Mouse (Mus musculus) midbrain, embryonic 16.5 days (tissue): ENCODE measurements around the gene Tceal7. TPM values are rescaled to one million over a fixed set of nuclear protein-coding genes. Genes with fewer than 3 reads are reported as not detected.

Experiments
- ATAC-seq: fragments of 200-750 bp; cut with Nextera tagmentation; 2 replicates; pipeline ENCODE4 v1.8.0; 2017; ENCODE audit warnings: moderate TSS enrichment
- H3K27ac ChIP-seq: fragments of 300-500 bp; sonication (generic); 2 replicates; pipeline ENCODE4 v1.5.1; 2014; ENCODE audit warnings: mild to moderate bottlenecking, low read length, mixed read lengths
- H3K27me3 ChIP-seq: fragments of 300-500 bp; sonication (generic); 2 replicates; pipeline ENCODE4 v1.6.1; 2014; ENCODE audit warnings: low read depth, low read length, mixed read lengths; ENCODE audit not compliant: control insufficient read depth, insufficient read depth
- H3K36me3 ChIP-seq: fragments of 300-500 bp; sonication (generic); 2 replicates; pipeline ENCODE4 v1.6.1; 2014; ENCODE audit warnings: mild to moderate bottlenecking, low read length, moderate library complexity, mixed read lengths; ENCODE audit not compliant: control insufficient read depth, insufficient read depth
- H3K4me1 ChIP-seq: fragments of 300-500 bp; sonication (generic); 2 replicates; pipeline ENCODE4 v1.6.1; 2014; ENCODE audit warnings: mild to moderate bottlenecking, low read length, mixed read lengths; ENCODE audit not compliant: control insufficient read depth, insufficient read depth
- H3K4me2 ChIP-seq: fragments of 300-500 bp; sonication (generic); 2 replicates; pipeline ENCODE4 v1.6.1; 2014; ENCODE audit warnings: mild to moderate bottlenecking, low read length, mixed read lengths
- H3K4me3 ChIP-seq: fragments of 300-500 bp; sonication (generic); 2 replicates; pipeline ENCODE4 v1.5.1; 2014; ENCODE audit warnings: low read depth, mild to moderate bottlenecking, low read length, moderate library complexity, mixed read lengths
- H3K9ac ChIP-seq: fragments of 300-500 bp; sonication (generic); 2 replicates; pipeline ENCODE4 v1.6.1; 2014; ENCODE audit warnings: low read depth, low read length, mixed read lengths
- H3K9me3 ChIP-seq: fragments of 300-500 bp; sonication (generic); replicated peaks from 2 replicates; pipeline ENCODE4 v1.6.1; 2014; ENCODE audit warnings: mild to moderate bottlenecking, low read length, mixed read lengths; ENCODE audit not compliant: control insufficient read depth, poor library complexity, severe bottlenecking
- WGBS: fragments of 180-500 bp; shearing (Covaris S2); extraction: QIAGEN DNeasy Blood & Tissue Kit; methylation state at CpG from one replicate; pipeline ENCODE4 v1.1.7; 2014; 5-methylcytosine and 5-hydroxymethylcytosine counted together
- polyA plus RNA-seq: library from polyadenylated mRNA; unstranded; fragments of >200 nt; fragmentation: Nextera tagmentation; extraction: Ambion mirVana; gene quantifications from 2 replicates; pipeline ENCODE4 v1.2.1, GENCODE M21; 2015

Gene Tceal7
- polyA plus RNA-seq, 1 experiment from 2014 or later = 4.2 TPM

GRCm38 (mm10) chrX:136196873-136197272, 17.7 kb upstream of the Tceal7 start:
- 67% methylated on average over 1 of the region's 1 CpGs for WGBS
- H3K4me3 ChIP-seq = no peak overlapping the region
- no peak overlapping the region for H3K9ac ChIP-seq
- no peak for ATAC-seq
- no peaks in the 10 kb centered on the region for H3K9me3 ChIP-seq
- no peak overlapping the region for H3K27ac ChIP-seq
- H3K36me3 ChIP-seq = no peaks in the 10 kb centered on the region
- H3K27me3 ChIP-seq = no peaks in the 10 kb centered on the region
- H3K4me1 ChIP-seq = no peaks in the 10 kb centered on the region
- no peak overlapping the region for H3K4me2 ChIP-seq

GRCm38 (mm10) chrX:136203257-136203656, 11.3 kb upstream of the Tceal7 start:
- 16% methylated on average over 7 of the region's 7 CpGs for WGBS
- Histone ChIP-seq H3K4me3 (peak overlapping the region; percentile 51), H3K36me3 (no peaks in the 10 kb centered on the region), H3K27me3 (no peaks in the 10 kb centered on the region), H3K27ac (peak overlapping the region; percentile 83), H3K4me2 (peak overlapping the region; percentile 58), H3K9me3 (no peaks in the 10 kb centered on the region), H3K9ac (peak overlapping the region; percentile 68), H3K4me1 (peaks cover 5% of the 10 kb centered on the region; the same call in 1 of the 2 replicates)
- peak; percentile 67 for ATAC-seq

- no peaks in the 10 kb centered on the region for H3K27me3 ChIP-seq
- no peaks in the 10 kb centered on the region for H3K9me3 ChIP-seq
- peak within 1 kb of the TSS; percentile 58 for H3K4me2 ChIP-seq
- ATAC-seq = peak; percentile 97
- WGBS = 20% methylated on average over 9 of the region's 9 CpGs
- H3K4me3 ChIP-seq = peak within 1 kb of the TSS; percentile 51
- H3K36me3 ChIP-seq = no peaks in the 10 kb centered on the region
- peaks cover 5% of the 10 kb centered on the region; the same call in 1 of the 2 replicates for H3K4me1 ChIP-seq
- H3K27ac ChIP-seq = peak within 1 kb of the TSS; percentile 83
- H3K9ac ChIP-seq = peak within 1 kb of the TSS; percentile 68
These were observed 10.9 kb upstream of the Tceal7 start, which contains the start of gene Tceal5 for GRCm38 (mm10) chrX:136203664-136204066. TSS of gene Tceal5 (minus strand) at chrX:136203876.

DNA sequence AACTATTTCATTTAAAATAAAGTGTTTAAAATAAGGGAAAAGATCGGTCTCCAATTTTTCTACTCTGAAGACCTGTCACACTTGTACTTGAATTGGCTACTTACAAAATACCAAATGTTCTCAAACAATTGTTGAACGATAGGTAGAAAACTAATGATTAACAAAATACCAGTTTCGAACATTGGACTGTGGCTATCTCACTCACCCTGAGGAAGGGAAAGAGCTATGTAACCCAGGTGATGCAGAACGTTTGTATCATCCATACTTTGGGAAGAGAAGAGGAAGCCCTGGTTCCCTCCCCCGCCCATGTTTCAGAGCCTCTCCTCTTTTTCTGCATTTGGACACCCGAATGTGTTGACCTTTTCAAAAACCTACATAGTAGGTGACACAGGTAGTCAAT, 10.2 kb upstream of the Tceal7 start:
- WGBS = 86% methylated on average over 6 of the region's 6 CpGs
- Histone ChIP-seq H3K36me3 (no peaks in the 10 kb centered on the region), H3K9me3 (no peaks in the 10 kb centered on the region), H3K4me3 (no peak overlapping the region), H3K27ac (no peak overlapping the region), H3K4me2 (no peak overlapping the region), H3K27me3 (no peaks in the 10 kb centered on the region), H3K4me1 (peaks cover 5% of the 10 kb centered on the region; the same call in 1 of the 2 replicates), H3K9ac (no peak overlapping the region)
- ATAC-seq = no peak

DNA sequence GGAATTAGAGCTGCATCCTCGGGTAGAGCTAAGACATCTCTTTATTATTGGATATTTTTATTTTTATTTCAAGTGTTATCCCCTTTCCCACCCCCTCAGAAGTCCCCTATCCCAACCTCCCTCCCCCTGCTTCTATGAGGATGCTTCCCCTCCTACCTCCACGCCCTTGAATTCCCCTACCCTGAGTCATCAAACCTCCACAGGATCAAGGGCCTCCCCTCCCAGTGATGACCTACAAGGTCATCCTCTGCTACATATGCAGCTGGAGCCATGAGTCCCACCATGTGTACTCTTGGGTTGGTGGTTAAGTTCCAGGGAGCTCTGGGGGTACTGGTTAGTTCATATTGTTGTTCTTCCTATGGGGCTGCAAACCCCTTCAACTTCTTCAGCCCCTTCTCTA, 1.2 kb upstream of the Tceal7 start:
- Histone ChIP-seq H3K9ac (no peak overlapping the region), H3K4me1 (no peaks in the 10 kb centered on the region; the same call in 1 of the 2 replicates), H3K36me3 (no peaks in the 10 kb centered on the region), H3K27me3 (no peaks in the 10 kb centered on the region), H3K27ac (no peak overlapping the region), H3K4me3 (no peak overlapping the region), H3K9me3 (no peaks in the 10 kb centered on the region), H3K4me2 (no peak overlapping the region)
- no peak for ATAC-seq
- WGBS = 88% methylated on average over 2 of the region's 2 CpGs

- Histone ChIP-seq H3K9ac (no peak overlapping the region), H3K27ac (no peak overlapping the region), H3K9me3 (no peaks in the 10 kb centered on the region), H3K4me3 (no peak overlapping the region), H3K4me2 (no peak overlapping the region), H3K36me3 (no peaks in the 10 kb centered on the region), H3K27me3 (no peaks in the 10 kb centered on the region), H3K4me1 (no peaks in the 10 kb centered on the region; the same call in 1 of the 2 replicates)
- ATAC-seq = no peak
- 26% methylated on average over 1 of the region's 1 CpGs for WGBS
These were observed 1.7 kb downstream of the Tceal7 start for GRCm38 (mm10) chrX:136216303-136216702.

DNA sequence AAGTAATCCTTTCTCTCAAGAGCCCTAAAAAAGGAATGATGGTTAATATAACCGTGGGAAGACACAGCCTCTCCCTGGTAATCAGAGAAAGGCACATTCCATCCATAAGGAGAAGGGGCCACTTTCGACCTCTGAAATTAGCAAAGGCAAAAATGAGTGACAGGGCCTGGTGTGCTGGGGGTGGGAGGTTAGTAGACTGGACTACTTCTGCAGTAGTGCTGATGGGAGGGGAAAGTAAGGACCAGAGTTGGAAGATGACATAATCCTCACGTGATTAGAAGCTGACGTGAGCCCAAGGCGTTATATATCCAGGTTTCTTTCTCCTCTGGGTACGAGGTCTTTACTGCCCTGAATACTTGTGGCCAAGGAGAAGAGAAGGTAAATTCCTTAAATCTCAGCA, 9.1 kb downstream of the Tceal7 start:
- Histone ChIP-seq H3K4me2 (no peak overlapping the region), H3K9me3 (no peaks in the 10 kb centered on the region), H3K27me3 (no peaks in the 10 kb centered on the region), H3K4me3 (no peak overlapping the region), H3K4me1 (no peaks in the 10 kb centered on the region), H3K36me3 (no peaks in the 10 kb centered on the region), H3K9ac (no peak overlapping the region), H3K27ac (no peak overlapping the region)
- WGBS = 77% methylated on average over 6 of the region's 6 CpGs
- ATAC-seq = no peak

DNA sequence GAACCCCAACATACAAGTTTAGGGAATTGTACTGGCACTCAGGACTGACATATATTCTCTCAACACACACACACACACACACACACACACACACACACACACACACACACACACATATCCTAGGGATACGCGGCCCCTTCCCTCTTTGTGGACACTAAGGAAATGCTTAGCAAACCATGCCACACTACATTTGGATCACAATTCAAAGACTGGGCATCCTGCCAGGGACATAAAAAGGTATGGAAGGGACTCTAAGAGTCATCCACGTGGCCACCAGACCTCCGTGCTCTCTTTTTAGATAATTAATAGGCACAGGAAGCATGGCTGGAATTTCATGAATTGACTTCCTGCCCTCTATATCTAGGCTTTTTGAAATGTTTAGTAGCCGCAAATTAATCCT, 13.2 kb downstream of the Tceal7 start:
- Histone ChIP-seq H3K27me3 (no peaks in the 10 kb centered on the region), H3K27ac (no peak overlapping the region), H3K36me3 (no peaks in the 10 kb centered on the region), H3K4me2 (no peak overlapping the region), H3K9ac (no peak overlapping the region), H3K4me1 (no peaks in the 10 kb centered on the region), H3K9me3 (no peaks in the 10 kb centered on the region), H3K4me3 (no peak overlapping the region)
- WGBS = 60% methylated on average over 5 of the region's 5 CpGs
- ATAC-seq = no peak

- Histone ChIP-seq H3K27me3 (no peaks in the 10 kb centered on the region), H3K9me3 (no peaks in the 10 kb centered on the region), H3K9ac (no peak overlapping the region), H3K4me3 (no peak overlapping the region), H3K27ac (no peak overlapping the region), H3K4me1 (no peaks in the 10 kb centered on the region), H3K4me2 (no peak overlapping the region), H3K36me3 (no peaks in the 10 kb centered on the region)
- no peak for ATAC-seq
- 40% methylated on average over 3 of the region's 3 CpGs for WGBS
These were observed 23.5 kb downstream of the Tceal7 start for GRCm38 (mm10) chrX:136238118-136238517.
